Mouse (Mus musculus) heart, embryonic 11.5 days (tissue): Measurements from ENCODE around the gene Nup160. TPM values are rescaled to one million over a fixed set of nuclear protein-coding genes. Genes with fewer than 3 reads are reported as not detected.

Source experiments
- ATAC-seq: fragments of 200-750 bp; cut with Nextera tagmentation; replicated peaks from 2 replicates; pipeline ENCODE4 v1.8.0; 2017; ENCODE audit warnings: moderate library complexity; ENCODE audit not compliant: insufficient number of reproducible peaks, low FRiP score, low TSS enrichment
- H3K27ac ChIP-seq: fragments of 300-500 bp; sonication (generic); 2 replicates; pipeline ENCODE4 v1.5.1; 2014; ENCODE audit warnings: mild to moderate bottlenecking, low read depth, low read length
- H3K27me3 ChIP-seq: fragments of 300-500 bp; sonication (generic); 2 replicates; pipeline ENCODE4 v1.6.1; 2014; ENCODE audit warnings: mild to moderate bottlenecking, low read length, mixed read lengths; ENCODE audit not compliant: control insufficient read depth, insufficient read depth
- H3K36me3 ChIP-seq: fragments of 300-500 bp; sonication (generic); 2 replicates; pipeline ENCODE4 v1.6.1; 2014; ENCODE audit warnings: mild to moderate bottlenecking, low read length, moderate library complexity, mixed read lengths; ENCODE audit not compliant: control insufficient read depth, insufficient read depth
- H3K4me1 ChIP-seq: fragments of 300-500 bp; sonication (generic); 2 replicates; pipeline ENCODE4 v1.6.1; 2014; ENCODE audit warnings: low read length; ENCODE audit not compliant: control insufficient read depth, insufficient read depth
- H3K4me2 ChIP-seq: fragments of 300-500 bp; sonication (generic); 2 replicates; pipeline ENCODE4 v1.6.1; 2014; ENCODE audit warnings: mild to moderate bottlenecking, moderate library complexity
- H3K4me3 ChIP-seq: fragments of 300-500 bp; sonication (generic); 2 replicates; pipeline ENCODE4 v1.5.1; 2014; ENCODE audit warnings: low read depth, low read length
- H3K9ac ChIP-seq: fragments of 300-500 bp; sonication (generic); 2 replicates; pipeline ENCODE4 v1.6.1; 2014; ENCODE audit warnings: mild to moderate bottlenecking, low read depth, low read length, moderate library complexity
- H3K9me3 ChIP-seq: fragments of 300-500 bp; sonication (generic); replicated peaks from 2 replicates; pipeline ENCODE4 v1.6.1; 2016; ENCODE audit warnings: low read length; ENCODE audit not compliant: control insufficient read depth
- WGBS: fragments of 180-500 bp; shearing (Covaris S2); extraction: QIAGEN DNeasy Blood & Tissue Kit; methylation state at CpG from one replicate; pipeline ENCODE4 v1.1.7; 2014; ENCODE audit not compliant: insufficient replicate concordance; 5-methylcytosine and 5-hydroxymethylcytosine counted together
- polyA plus RNA-seq: library from polyadenylated mRNA; unstranded; fragments of >200 nt; fragmentation: Nextera tagmentation; extraction: Ambion mirVana; gene quantifications from 2 replicates; pipeline ENCODE4 v1.2.1, GENCODE M21; 2014

Gene Nup160
- polyA plus RNA-seq, 1 experiment from 2014 or later = 36.4 TPM

DNA sequence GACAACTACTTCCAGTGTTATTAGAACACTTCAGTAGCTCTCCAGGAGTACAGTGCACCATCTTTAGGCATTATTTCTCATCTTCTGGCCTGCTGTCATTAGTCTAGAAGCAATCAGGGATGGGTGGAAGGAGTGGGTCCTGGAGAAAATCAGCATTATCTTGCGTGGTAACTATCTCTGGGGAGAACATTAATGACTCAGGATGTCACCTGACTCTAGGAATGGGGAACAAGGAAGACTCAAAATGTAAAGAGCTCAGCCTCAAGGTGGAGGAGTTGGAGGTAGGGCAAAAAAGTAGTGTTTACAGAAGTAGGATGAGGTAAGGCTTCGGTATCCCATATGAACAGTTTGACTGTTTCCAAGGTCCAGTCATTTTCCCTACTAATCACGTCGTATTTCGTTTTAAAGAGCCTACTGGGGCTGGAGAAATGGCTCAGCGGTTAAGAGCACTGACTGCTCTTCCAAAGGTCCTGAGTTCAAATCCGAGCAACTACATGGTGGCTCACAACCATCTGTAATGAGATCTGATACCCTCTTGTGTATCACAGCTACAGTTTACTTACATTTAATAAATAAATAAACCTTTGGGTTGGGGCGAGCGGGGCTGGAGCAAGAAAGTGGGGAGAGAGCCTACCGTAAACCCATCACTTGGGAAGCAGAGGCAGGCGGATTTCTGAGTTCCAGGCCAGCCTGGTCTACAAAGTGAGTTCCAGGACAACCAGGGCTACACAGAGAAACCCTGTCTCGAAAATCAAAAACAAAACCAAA is 67.5 kb downstream of the Nup160 start:
- Histone ChIP-seq H3K4me2 (peak overlapping the region; percentile 65), H3K9me3 (no peaks in the 10 kb centered on the region), H3K4me3 (peak overlapping the region; percentile 87), H3K27me3 (no peaks in the 10 kb centered on the region), H3K9ac (peak overlapping the region; percentile 67; the same call in 1 of the 2 replicates), H3K4me1 (peaks cover 5% of the 10 kb centered on the region; the same call in 1 of the 2 replicates), H3K36me3 (0 out of 2 replicates have a peak, but pooled peaks cover 4% of the 10 kb centered on the region), H3K27ac (peak overlapping the region; percentile 92)
- ATAC-seq = no peak
- WGBS = 53% methylated on average over 12 of the region's 12 CpGs

DNA sequence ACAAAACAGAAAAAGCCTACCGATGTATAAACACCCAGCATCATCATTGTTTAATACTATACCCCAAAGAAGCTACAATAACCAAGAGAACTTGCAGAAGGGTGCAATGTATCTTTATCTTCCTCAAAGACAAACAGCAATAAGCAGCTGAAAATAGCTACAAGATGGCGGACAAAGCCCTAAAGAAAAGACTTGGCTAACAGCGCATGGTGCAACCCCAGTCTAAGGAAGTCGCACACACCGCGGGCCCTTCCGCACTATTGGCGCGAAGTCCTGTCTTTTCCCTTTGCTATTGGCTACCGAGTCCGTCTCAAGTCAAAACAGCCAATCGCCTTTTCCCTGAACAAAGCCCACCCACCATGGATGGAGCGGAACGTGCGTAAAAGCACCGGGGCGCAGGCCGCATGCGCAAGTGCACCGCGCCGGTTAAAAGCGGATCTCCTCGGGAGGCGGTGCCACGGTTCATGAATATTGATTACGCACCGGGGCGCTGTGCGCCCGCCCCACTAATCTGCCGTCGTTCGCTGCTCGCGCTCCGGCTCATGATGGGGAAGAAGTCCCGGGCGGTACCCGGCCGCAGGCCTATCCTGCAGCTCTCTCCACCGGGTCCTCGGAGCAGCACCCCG is 68.2 kb downstream of the Nup160 start, which contains the start of gene Fnbp4:
Gene Fnbp4 (plus strand): TSS at position 318 of the 626 bp plus-strand sequence.
- Histone ChIP-seq H3K4me3 (peak within 1 kb of the TSS; percentile 87), H3K4me1 (peaks cover 8% of the 10 kb centered on the region; the same call in 1 of the 2 replicates), H3K9ac (peak within 1 kb of the TSS; percentile 92), H3K36me3 (0 out of 2 replicates have a peak, but pooled peaks cover 6% of the 10 kb centered on the region), H3K4me2 (peak within 1 kb of the TSS; percentile 92), H3K27ac (peak within 1 kb of the TSS; percentile 92), H3K27me3 (no peaks in the 10 kb centered on the region), H3K9me3 (no peaks in the 10 kb centered on the region)
- WGBS = under 1% methylated on average over 44 of the region's 44 CpGs
- ATAC-seq = peak; percentile 99

DNA sequence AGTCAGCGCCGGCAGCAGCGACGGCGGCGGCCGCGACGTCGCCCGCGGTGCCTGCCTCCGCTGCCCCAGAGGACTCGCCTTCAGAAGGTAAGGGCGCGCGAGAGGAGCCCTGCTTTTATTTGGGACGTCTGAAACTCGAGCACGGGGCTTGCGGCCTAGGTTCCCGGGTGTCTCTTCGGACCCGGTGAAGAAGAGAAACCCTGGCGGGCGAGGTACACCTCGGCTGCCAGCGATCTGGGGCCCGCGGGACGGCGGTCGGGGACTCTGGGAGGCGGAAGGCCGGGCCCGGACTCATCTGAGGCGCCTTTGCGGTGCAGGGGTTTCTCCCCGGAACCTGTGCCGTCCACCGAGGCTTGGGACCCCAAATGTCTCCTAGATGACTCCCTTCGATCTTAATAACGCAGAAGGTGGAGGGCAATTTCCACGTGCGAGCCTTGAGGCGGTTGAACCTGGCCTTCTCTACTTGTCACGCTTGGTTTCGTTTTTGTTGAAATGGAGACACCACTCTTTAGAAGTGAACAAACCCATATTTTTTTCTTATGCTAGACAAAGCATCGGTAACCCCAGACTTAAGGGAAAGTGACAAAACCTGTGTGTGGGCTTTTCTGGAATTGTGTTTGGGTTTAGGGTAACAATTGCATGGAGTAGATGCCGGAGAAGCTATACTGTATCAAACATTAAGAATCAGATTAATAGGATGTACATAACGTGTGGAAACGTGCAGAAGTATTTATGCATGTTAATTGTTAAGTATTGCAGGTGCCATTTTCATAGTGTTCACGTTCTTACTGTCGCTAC is 68.9 kb downstream of the Nup160 start:
- Histone ChIP-seq H3K4me2 (peak overlapping the region; percentile 92), H3K36me3 (peaks cover 10% of the 10 kb centered on the region; the same call in 1 of the 2 replicates), H3K27me3 (no peaks in the 10 kb centered on the region), H3K9ac (peak overlapping the region; percentile 92), H3K4me3 (peak overlapping the region; percentile 87), H3K4me1 (peaks cover 8% of the 10 kb centered on the region; the same call in 1 of the 2 replicates), H3K27ac (peak overlapping the region; percentile 92), H3K9me3 (no peaks in the 10 kb centered on the region)
- under 1% methylated on average over 54 of the region's 54 CpGs for WGBS
- ATAC-seq = peak; percentile 52

DNA sequence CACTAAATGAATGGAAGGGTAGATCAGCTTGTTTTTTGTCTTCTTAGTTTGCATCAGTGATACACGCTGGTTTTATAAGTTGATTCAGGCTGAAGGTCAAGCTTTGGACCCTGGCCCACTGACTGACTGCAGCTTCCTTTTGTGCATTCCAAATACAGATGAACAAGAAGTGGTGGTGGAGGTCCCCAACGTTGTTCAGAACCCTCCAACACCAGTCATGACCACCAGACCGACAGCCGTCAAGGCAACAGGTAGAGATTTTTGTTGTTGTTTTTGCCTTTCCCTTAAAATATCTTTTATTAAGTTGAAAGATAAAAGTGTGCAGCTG is 69.5 kb downstream of the Nup160 start:
- peaks cover 15% of the 10 kb centered on the region for H3K36me3 ChIP-seq
- H3K4me3 ChIP-seq = peak overlapping the region; percentile 87
- H3K27ac ChIP-seq = peak overlapping the region; percentile 92
- peak overlapping the region; percentile 92 for H3K4me2 ChIP-seq
- peaks cover 8% of the 10 kb centered on the region; the same call in 1 of the 2 replicates for H3K4me1 ChIP-seq
- no peak for ATAC-seq
- H3K27me3 ChIP-seq = no peaks in the 10 kb centered on the region
- H3K9ac ChIP-seq = peak overlapping the region; percentile 92
- WGBS = 16% methylated on average over 4 of the region's 4 CpGs
- H3K9me3 ChIP-seq = no peaks in the 10 kb centered on the region

DNA sequence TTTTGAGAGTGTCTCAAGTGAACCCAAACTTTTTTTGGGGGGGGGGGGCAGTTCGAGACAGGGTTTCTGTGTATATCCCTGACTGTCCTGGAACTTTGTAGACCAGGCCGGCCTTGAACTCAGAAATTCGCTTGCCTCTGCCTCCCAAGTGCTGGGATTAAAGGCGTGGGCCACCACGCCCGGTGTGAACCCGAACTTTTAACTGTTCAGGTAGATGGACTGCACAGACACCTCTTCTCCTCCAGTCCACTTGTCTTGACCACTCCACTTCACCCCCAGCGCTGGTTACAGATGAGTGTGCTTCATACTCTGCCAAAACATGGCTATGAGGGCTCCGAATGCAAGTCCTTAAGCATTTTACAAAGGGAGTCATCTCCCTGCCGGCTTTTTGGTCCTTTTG is 70.1 kb downstream of the Nup160 start:
- H3K4me1 ChIP-seq = peaks cover 8% of the 10 kb centered on the region; the same call in 1 of the 2 replicates
- 92% methylated on average over 10 of the region's 10 CpGs for WGBS
- H3K9me3 ChIP-seq = no peaks in the 10 kb centered on the region
- H3K36me3 ChIP-seq = peaks cover 16% of the 10 kb centered on the region
- peak overlapping the region; percentile 92 for H3K4me2 ChIP-seq
- no peak overlapping the region for H3K27ac ChIP-seq
- H3K4me3 ChIP-seq = peak overlapping the region; percentile 87
- H3K9ac ChIP-seq = peak overlapping the region; percentile 92; the same call in 1 of the 2 replicates
- no peak for ATAC-seq
- H3K27me3 ChIP-seq = no peaks in the 10 kb centered on the region

DNA sequence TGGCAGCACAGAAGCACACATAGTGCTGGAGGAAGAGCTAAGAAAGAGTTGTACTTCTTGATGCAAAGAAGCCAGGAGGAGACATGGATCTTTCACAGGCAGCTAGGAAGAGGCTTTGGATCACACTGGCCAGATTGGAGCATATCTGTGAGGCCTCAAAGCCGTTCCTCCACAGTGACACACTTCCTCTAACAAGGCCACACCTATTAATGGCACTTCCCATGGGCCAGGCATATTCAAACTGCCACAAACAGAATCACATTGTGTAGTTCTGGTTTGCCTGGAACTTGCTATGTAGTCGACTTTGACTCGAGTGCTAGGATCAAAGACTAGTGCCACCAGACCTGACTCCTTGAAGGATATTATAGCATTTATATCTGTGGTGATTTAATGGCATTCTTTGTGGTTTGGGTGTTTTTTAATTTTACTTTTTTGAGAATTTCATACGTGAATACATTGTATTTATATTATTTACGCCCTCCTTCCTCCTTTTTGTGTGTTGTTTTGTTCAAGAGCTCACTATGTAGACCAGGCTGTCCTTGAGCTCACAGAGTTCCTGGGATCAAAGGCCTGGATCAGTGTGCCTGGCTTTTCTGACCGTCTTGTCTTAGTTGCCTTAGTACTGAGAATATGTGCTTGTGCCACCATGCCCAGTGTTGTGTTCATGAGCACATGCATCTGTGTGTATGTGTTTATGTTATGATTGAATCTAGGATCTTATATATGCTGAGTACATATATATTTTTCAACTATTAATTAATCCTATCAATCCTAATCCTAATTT is 72.9 kb downstream of the Nup160 start:
- WGBS = 76% methylated on average over 6 of the region's 6 CpGs
- H3K9ac ChIP-seq = no peak overlapping the region
- no peaks in the 10 kb centered on the region for H3K9me3 ChIP-seq
- no peak overlapping the region for H3K4me3 ChIP-seq
- H3K27me3 ChIP-seq = no peaks in the 10 kb centered on the region
- peaks cover 8% of the 10 kb centered on the region; the same call in 1 of the 2 replicates for H3K4me1 ChIP-seq
- H3K36me3 ChIP-seq = peaks cover 35% of the 10 kb centered on the region
- H3K4me2 ChIP-seq = no peak overlapping the region
- no peak for ATAC-seq
- H3K27ac ChIP-seq = no peak overlapping the region

DNA sequence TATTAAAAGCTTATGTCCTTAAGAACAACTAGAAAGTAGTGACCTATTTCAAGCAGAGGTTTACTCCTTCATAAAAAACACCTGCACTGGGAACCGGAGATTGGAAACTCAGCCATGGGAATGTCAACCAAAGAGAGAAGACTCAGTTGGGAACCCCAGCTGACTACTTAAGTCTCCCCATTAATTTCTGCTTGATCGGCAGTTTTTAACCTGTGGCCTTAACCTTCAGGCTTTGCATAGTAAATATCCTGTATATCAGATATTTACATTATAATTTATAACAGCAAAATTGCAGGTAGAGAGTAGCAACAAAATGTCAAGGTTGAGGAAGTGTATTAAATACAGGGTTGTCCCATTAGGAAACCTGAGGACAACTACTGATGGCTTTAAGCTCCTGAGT is 76.5 kb downstream of the Nup160 start:
- Histone ChIP-seq H3K9me3 (no peaks in the 10 kb centered on the region), H3K27ac (no peak overlapping the region), H3K9ac (no peak overlapping the region), H3K36me3 (peaks cover 47% of the 10 kb centered on the region), H3K4me3 (no peak overlapping the region), H3K4me2 (no peak overlapping the region), H3K4me1 (0 out of 2 replicates have a peak, but pooled peaks cover 4% of the 10 kb centered on the region), H3K27me3 (no peaks in the 10 kb centered on the region)
- 92% methylated on average over 2 of the region's 2 CpGs for WGBS
- no peak for ATAC-seq
